Mouse (Mus musculus): ENCODE data around the gene Nostrin.

DNA sequence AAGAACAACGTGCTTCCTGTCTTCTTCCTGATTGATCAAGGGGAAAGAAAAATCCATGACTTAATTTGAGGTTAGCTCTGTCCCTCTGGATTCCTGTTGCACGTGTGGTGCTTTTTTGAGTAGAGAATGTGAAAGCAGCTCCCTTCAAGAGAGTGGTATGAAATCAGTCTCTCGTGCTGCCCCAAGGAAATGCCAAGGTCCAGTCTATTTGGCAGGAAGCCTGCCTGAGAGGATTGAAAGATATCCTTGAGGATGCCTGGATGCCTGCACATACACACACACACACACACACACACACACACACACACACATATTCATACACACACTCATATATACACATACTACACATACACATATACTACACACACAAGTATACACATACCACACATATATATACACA, 13.1 kb downstream of the Nostrin start:
- TF ChIP-seq CTCF (IDR thresholded peaks at IDR 0.05; ENCODE audit: control insufficient read depth, insufficient read depth, low read length) = no peak
- TF ChIP-seq POLR2A (IDR thresholded peaks at IDR 0.05; ENCODE audit: borderline replicate concordance, control insufficient read depth, low read depth, low read length) = no peak
